Mouse (Mus musculus) forebrain, embryonic 16.5 days (tissue): ENCODE measurements around the gene Phf3. TPM values are rescaled to one million over a fixed set of nuclear protein-coding genes. Genes with fewer than 3 reads are reported as not detected.

Experiments used
- ATAC-seq: fragments of 200-750 bp; cut with Nextera tagmentation; 2 replicates; pipeline ENCODE4 v1.8.0; 2017; ENCODE audit warnings: mild to moderate bottlenecking, moderate library complexity
- H3K27ac ChIP-seq: fragments of 300-500 bp; sonication (generic); 2 replicates; pipeline ENCODE4 v1.5.1; 2014; ENCODE audit warnings: low read length, control low read depth
- H3K27me3 ChIP-seq: fragments of 300-500 bp; sonication (generic); replicated peaks from 2 replicates; pipeline ENCODE4 v1.6.1; 2014; ENCODE audit warnings: low read length; ENCODE audit not compliant: control insufficient read depth, insufficient read depth
- H3K36me3 ChIP-seq: fragments of 300-500 bp; sonication (generic); 2 replicates; pipeline ENCODE4 v1.6.1; 2014; ENCODE audit not compliant: control insufficient read depth, insufficient read depth
- H3K4me1 ChIP-seq: fragments of 300-500 bp; sonication (generic); replicated peaks from 2 replicates; pipeline ENCODE4 v1.6.1; 2014; ENCODE audit warnings: low read length; ENCODE audit not compliant: control insufficient read depth, insufficient read depth
- H3K4me2 ChIP-seq: fragments of 300-500 bp; sonication (generic); 2 replicates; pipeline ENCODE4 v1.6.1; 2014; ENCODE audit warnings: mild to moderate bottlenecking, low read length, control low read depth
- H3K4me3 ChIP-seq: fragments of 300-500 bp; sonication (generic); replicated peaks from 2 replicates; pipeline ENCODE4 v1.5.1; 2014; ENCODE audit warnings: mild to moderate bottlenecking, low read length, control low read depth
- H3K9ac ChIP-seq: fragments of 300-500 bp; sonication (generic); replicated peaks from 2 replicates; pipeline ENCODE4 v1.6.1; 2014; ENCODE audit warnings: low read depth, low read length, control low read depth
- H3K9me3 ChIP-seq: fragments of 300-500 bp; sonication (generic); 2 replicates; pipeline ENCODE4 v1.6.1; 2016; ENCODE audit warnings: low read length; ENCODE audit not compliant: control insufficient read depth
- WGBS: fragments of 180-500 bp; shearing (Covaris S2); extraction: QIAGEN DNeasy Blood & Tissue Kit; methylation state at CpG from one replicate; pipeline ENCODE4 v1.1.7; 2014; 5-methylcytosine and 5-hydroxymethylcytosine counted together
- polyA plus RNA-seq: library from polyadenylated mRNA; unstranded; fragments of >200 nt; fragmentation: Nextera tagmentation; extraction: Ambion mirVana; gene quantifications from 2 replicates; pipeline ENCODE4 v1.2.1, GENCODE M21; 2015

The Phf3 gene
- polyA plus RNA-seq, 1 experiment from 2014 or later: 43.9 TPM

GRCm38 (mm10) chr1:30847706-30848105, 26.0 kb downstream of the Phf3 start:
- H3K27me3 ChIP-seq: no peaks in the 10 kb centered on the region
- ATAC-seq: no peak
- no peaks in the 10 kb centered on the region for H3K9me3 ChIP-seq
- no peak overlapping the region for H3K4me3 ChIP-seq
- H3K36me3 ChIP-seq: no peaks in the 10 kb centered on the region
- WGBS: 63% methylated on average over 1 of the region's 1 CpGs
- H3K9ac ChIP-seq: no peak overlapping the region
- no peak overlapping the region for H3K4me2 ChIP-seq
- H3K4me1 ChIP-seq: no peaks in the 10 kb centered on the region
- H3K27ac ChIP-seq: no peak overlapping the region

- no peak overlapping the region for H3K9ac ChIP-seq
- ATAC-seq: no peak
- H3K9me3 ChIP-seq: no peaks in the 10 kb centered on the region
- H3K27me3 ChIP-seq: no peaks in the 10 kb centered on the region
- no peak overlapping the region for H3K4me2 ChIP-seq
- WGBS: 75% methylated on average over 3 of the region's 3 CpGs
- no peak overlapping the region for H3K4me3 ChIP-seq
- H3K36me3 ChIP-seq: peaks cover 3% of the 10 kb centered on the region; the same call in 1 of the 2 replicates
- H3K4me1 ChIP-seq: no peaks in the 10 kb centered on the region
- no peak overlapping the region for H3K27ac ChIP-seq
Observed at GRCm38 (mm10) chr1:30839662-30840061, 34.1 kb downstream of the Phf3 start.

- WGBS: 94% methylated on average over 6 of the region's 6 CpGs
- no peak overlapping the region for H3K9ac ChIP-seq
- H3K36me3 ChIP-seq: peaks cover 3% of the 10 kb centered on the region
- no peaks in the 10 kb centered on the region for H3K9me3 ChIP-seq
- H3K4me3 ChIP-seq: no peak overlapping the region
- H3K4me1 ChIP-seq: no peaks in the 10 kb centered on the region
- no peaks in the 10 kb centered on the region for H3K27me3 ChIP-seq
- no peak overlapping the region for H3K4me2 ChIP-seq
- no peak for ATAC-seq
- H3K27ac ChIP-seq: no peak overlapping the region
Observed at GRCm38 (mm10) chr1:30835512-30835911, 38.2 kb downstream of the Phf3 start.

- peaks cover 3% of the 10 kb centered on the region for H3K36me3 ChIP-seq
- H3K9me3 ChIP-seq: no peaks in the 10 kb centered on the region
- H3K4me1 ChIP-seq: no peaks in the 10 kb centered on the region
- ATAC-seq: no peak
- H3K9ac ChIP-seq: no peak overlapping the region
- H3K27ac ChIP-seq: no peak overlapping the region
- H3K27me3 ChIP-seq: no peaks in the 10 kb centered on the region
- H3K4me2 ChIP-seq: no peak overlapping the region
- 90% methylated on average over 4 of the region's 4 CpGs for WGBS
- no peak overlapping the region for H3K4me3 ChIP-seq
Observed at GRCm38 (mm10) chr1:30832778-30833177, 40.9 kb downstream of the Phf3 start.

- H3K9ac ChIP-seq: no peak overlapping the region
- no peak overlapping the region for H3K4me3 ChIP-seq
- H3K9me3 ChIP-seq: no peaks in the 10 kb centered on the region
- peaks cover 11% of the 10 kb centered on the region; the same call in 1 of the 2 replicates for H3K36me3 ChIP-seq
- H3K4me1 ChIP-seq: no peaks in the 10 kb centered on the region
- no peak overlapping the region for H3K27ac ChIP-seq
- H3K27me3 ChIP-seq: no peaks in the 10 kb centered on the region
- H3K4me2 ChIP-seq: no peak overlapping the region
- ATAC-seq: no peak
- WGBS: 89% methylated on average over 6 of the region's 6 CpGs
Observed at GRCm38 (mm10) chr1:30819414-30819813, 54.3 kb downstream of the Phf3 start.

GRCm38 (mm10) chr1:30815609-30816008, 58.1 kb downstream of the Phf3 start:
- Histone ChIP-seq H3K36me3 (peaks cover 36% of the 10 kb centered on the region), H3K4me2 (no peak overlapping the region)

GRCm38 (mm10) chr1:30814987-30815386, 58.7 kb downstream of the Phf3 start:
- no peak overlapping the region for H3K4me2 ChIP-seq
- H3K9ac ChIP-seq: no peak overlapping the region
- H3K9me3 ChIP-seq: no peaks in the 10 kb centered on the region
- no peaks in the 10 kb centered on the region for H3K27me3 ChIP-seq
- no peaks in the 10 kb centered on the region for H3K4me1 ChIP-seq
- H3K27ac ChIP-seq: no peak overlapping the region
- ATAC-seq: no peak
- H3K36me3 ChIP-seq: peaks cover 34% of the 10 kb centered on the region
- WGBS: 88% methylated on average over 2 of the region's 2 CpGs
- H3K4me3 ChIP-seq: no peak overlapping the region

More at GRCm38 (mm10) chr1:30815609-30816008, 58.1 kb downstream of the Phf3 start:
- no peak overlapping the region for H3K9ac ChIP-seq
- no peaks in the 10 kb centered on the region for H3K4me1 ChIP-seq
- no peak for ATAC-seq
- WGBS: 95% methylated on average over 1 of the region's 1 CpGs
- H3K27ac ChIP-seq: no peak overlapping the region
- H3K27me3 ChIP-seq: no peaks in the 10 kb centered on the region
- H3K9me3 ChIP-seq: no peaks in the 10 kb centered on the region
- H3K4me3 ChIP-seq: no peak overlapping the region

- Histone ChIP-seq H3K4me3 (no peak overlapping the region), H3K4me1 (no peaks in the 10 kb centered on the region), H3K36me3 (peaks cover 61% of the 10 kb centered on the region), H3K4me2 (no peak overlapping the region), H3K27me3 (no peaks in the 10 kb centered on the region), H3K27ac (no peak overlapping the region), H3K9ac (no peak overlapping the region), H3K9me3 (no peaks in the 10 kb centered on the region)
- WGBS: 88% methylated on average over 10 of the region's 10 CpGs
- ATAC-seq: no peak
Observed at GRCm38 (mm10) chr1:30808101-30808699, 65.5 kb downstream of the Phf3 start.

- peaks cover 46% of the 10 kb centered on the region for H3K36me3 ChIP-seq
- no peak for ATAC-seq
Observed at GRCm38 (mm10) chr1:30805688-30806285, 67.9 kb downstream of the Phf3 start.

More at GRCm38 (mm10) chr1:30805688-30806285, 67.9 kb downstream of the Phf3 start:
- WGBS: 96% methylated on average over 11 of the region's 11 CpGs
- Histone ChIP-seq H3K4me1 (no peaks in the 10 kb centered on the region), H3K4me2 (no peak overlapping the region), H3K4me3 (no peak overlapping the region), H3K27me3 (no peaks in the 10 kb centered on the region), H3K9me3 (no peaks in the 10 kb centered on the region), H3K27ac (no peak overlapping the region), H3K9ac (no peak overlapping the region)
